Mouse (Mus musculus): ENCODE results near the gene Ghrl.
"Not testable (repeated sequence)": the region's sequence is repeated elsewhere in the genome, so short reads cannot be mapped to it uniquely, and the experiment has no call there.

The Ghrl gene

DNA sequence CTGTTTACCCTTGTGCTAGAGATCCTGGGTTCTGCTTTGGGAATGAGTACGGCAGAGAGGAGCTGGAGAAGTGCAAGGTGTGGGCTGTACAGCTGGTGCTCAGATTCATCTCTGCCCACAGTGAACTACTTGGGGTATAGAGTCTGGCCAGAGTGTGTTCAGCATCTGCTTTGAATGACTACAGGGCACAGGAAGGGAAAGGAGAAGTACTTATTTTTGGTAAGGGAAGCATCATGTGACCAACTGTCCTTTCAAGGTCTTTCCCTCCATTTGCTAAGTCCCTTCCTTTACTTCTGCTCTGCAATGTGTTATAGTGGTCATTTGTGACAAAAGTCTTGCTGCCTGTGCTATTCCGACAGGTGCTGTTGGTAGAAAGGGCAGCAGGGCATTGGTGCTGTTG is 5.4 kb downstream of the Ghrl start:
- ChIA-PET CTCF (interaction anchor here in 1 of 4 experiments (1.1 kb wide), 1 partner anchor 18 kb away, joined by 3 read pairs; no protein-coding TSS in a partner anchor), POLR2A (interaction anchor here in 3 of 4 experiments (0.5 to 4.7 kb wide), 10 partner anchors 8 to 83 kb away, joined by 3 to 25 read pairs (median 6); partner anchors contain the start of gene Tatdn2 (in 3 of the 3))

DNA sequence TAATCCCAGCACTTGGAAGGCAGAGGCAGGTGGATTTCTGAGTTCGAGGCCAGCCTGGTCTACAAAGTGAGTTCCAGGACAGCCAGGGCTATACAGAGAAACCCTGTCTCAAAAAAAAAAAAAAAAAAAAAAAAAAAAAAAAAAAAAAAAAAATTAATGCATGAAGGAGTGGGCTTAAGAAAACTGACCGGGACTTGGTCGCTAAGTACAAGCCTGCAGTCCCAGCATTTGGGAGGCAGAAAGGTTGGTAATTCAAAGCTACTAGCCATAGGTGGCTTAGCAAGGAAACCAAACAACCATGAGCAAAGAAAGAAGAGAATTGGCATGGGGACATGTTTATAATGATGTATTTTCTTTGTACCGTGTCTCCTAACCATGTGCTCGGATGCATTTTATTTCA is 6.3 kb downstream of the Ghrl start:
- CTCF ChIA-PET, result not testable (repeated sequence)
- POLR2A ChIA-PET, result interaction anchor here in 2 of 4 experiments (0.7 to 4.7 kb wide), 4 partner anchors 12 to 345 kb away, joined by 4 to 18 read pairs (median 4); no protein-coding TSS in a partner anchor

DNA sequence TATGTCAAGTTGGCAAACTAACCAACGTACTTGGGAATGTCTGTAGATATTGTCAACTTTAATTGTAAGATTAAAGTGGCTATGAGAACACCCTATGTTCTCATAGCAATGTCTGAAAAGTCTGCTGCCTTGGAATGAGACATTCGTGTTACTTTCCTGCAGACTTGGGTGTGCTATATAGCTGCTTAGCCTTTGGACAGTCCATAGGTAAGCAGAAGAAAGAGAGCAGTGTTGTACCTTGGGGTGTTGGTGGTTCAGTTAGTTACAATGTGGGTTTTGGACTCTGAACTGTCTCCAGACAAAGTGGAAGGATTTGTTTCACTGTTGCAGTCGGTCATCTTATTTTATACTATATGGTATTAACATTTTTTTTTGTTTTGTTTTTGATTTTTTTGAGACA is 7.0 kb downstream of the Ghrl start:
- CTCF ChIA-PET, result no interaction called here
- POLR2A ChIA-PET, result interaction anchor here in 1 of 4 experiments (0.7 to 4.7 kb wide), 5 partner anchors 14 to 37 kb away, joined by 3 to 18 read pairs (median 5); partner anchors contain the start of gene Tatdn2

DNA sequence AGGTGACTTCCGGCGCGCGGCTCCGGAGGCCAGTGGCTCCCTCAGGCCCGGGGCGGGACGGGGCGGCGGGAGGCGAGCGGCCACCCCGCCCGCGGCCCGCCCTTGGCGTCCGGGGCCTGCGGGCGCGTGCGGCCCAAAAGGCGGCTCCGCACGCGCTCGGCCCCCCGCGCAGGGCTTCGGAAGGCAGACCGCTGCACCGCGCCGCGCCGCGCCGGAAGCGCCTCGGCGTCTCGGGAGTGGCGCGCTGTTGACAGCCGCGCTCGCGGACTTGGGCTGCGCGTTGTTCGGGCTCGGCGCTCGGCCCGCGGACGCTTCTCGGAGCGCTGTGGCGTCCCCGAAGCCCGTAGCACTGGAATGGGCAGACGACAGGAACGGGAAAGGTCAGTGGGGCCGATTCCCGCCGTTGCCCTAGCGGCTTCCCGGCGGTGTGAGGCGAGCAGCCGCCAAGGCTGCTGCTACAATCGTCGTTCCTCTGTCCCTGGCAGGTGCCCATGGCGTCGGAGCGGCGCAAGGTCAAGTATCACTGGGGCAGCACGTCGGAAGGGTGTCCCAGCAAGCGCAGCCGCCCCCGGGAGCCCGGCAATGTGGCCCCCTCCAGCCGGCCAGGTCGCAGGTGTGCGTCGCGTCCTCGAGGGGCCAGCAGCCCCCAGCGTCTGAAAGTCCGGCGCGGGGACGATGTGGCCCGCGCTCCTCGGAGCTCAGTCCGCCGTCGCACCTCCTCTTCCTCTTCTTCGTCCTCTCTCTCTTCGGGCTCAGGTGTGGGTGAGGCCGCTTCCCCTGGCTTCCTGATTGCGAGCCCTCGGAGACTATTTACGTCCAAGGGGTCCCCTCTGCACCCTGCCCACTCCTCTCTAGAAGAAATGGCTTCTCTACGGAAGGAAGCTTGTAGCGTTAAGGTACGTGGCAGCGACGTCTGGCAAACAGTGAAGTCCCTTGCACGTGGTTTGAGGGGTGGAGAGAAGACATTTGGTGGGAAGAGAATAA is 22.2 kb downstream of the Ghrl start:
- ChIA-PET POLR2A (interaction anchor here (0.6 to 3.7 kb wide), 119 partner anchors 8 to 1940 kb away, joined by 3 to 37 read pairs (median 4); partner anchors contain the start of genes Irak2 (in 3 of the 4), Sec13 (in 3 of the 4), Brk1 (in 2 of the 4) and Ghrl (in 2 of the 4)), CTCF (interaction anchor here (0.7 to 1.5 kb wide), 24 partner anchors 10 to 618 kb away, joined by 3 to 10 read pairs (median 4); partner anchors contain the start of genes Irak2 (in 3 of the 4) and Brk1 (in 1 of the 4))

DNA sequence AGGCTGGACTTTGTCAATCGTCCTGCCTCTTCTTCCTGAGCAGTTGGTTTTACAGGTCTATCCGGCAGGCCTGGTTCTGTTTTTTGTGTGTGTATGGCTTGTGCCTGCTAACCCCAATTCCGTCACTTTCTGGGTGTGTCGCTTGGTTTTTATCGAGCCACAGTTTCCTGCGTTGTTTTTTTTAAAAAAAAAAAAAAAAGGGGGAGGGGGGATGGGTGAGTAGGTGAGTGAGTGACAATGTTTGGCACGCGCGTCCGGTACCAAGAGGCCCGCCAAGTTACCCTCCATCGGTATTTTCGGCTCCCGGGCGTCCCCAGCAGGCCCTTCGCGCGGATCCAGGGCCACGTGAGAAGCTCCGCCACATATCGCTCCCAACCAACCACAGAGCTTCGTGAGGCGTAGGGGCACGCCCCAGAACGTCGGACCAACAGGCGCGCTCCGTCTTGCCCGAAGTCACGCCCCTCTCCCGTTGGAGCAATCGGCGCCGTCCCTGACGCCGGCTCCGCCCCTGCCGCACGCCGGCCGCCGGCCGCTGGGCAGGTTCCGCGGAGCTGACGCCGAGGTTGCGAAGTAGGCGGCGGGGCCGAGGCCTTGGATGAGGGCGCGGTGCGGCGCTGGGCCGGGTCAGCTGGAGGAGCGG is 23.0 kb downstream of the Ghrl start, which contains the start of gene Tatdn2:
Gene Tatdn2 (plus strand): TSS at position 469 of the 640 bp plus-strand sequence.
- ChIA-PET CTCF (interaction anchor here (0.7 to 1.5 kb wide), 24 partner anchors 10 to 617 kb away, joined by 3 to 10 read pairs (median 4); partner anchors contain the start of genes Irak2 (in 3 of the 4) and Brk1 (in 1 of the 4)), POLR2A (interaction anchor here (0.5 to 3.7 kb wide), 111 partner anchors 8 to 1941 kb away, joined by 3 to 37 read pairs (median 4); partner anchors contain the start of genes Irak2 (in 3 of the 4), Sec13 (in 3 of the 4), Brk1 (in 2 of the 4) and Jagn1 (in 2 of the 4))

DNA sequence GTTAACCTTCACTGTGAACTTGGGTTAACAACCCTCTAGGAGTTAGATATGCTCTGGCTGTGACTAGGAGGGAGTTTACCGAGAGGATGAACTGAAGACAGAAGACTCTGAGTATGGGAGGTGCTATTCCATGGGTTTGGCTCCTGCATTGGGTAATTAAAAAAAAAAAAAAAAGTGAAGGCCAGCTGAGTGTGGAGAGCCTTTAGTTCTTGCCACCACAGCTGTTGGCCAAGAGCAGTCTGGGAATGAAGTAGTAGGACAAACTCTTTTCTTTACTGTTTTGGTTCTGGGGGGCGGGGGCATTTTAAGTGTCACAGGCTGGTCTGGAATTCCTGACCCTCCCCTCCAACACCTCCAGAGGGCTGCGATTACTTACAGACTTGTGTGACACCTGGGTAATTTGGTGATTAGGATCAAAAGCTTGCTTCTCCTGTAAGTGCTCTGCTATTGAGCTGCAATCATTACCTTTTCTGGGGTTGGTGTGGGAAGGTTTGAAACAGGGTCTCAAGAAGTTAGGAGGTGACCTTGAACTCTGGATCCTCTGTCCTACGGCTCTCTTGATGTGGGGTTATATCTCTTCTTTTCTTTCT is 23.8 kb downstream of the Ghrl start:
- CTCF ChIA-PET, result interaction anchor here in 3 of 4 experiments (0.7 to 1.5 kb wide), 7 partner anchors 12 to 294 kb away, joined by 3 to 10 read pairs (median 3); partner anchors contain the start of gene Irak2 (in 2 of the 3)
- POLR2A ChIA-PET, result interaction anchor here (0.6 to 3.7 kb wide), 56 partner anchors 9 to 621 kb away, joined by 3 to 37 read pairs (median 6); partner anchors contain the start of genes Sec13 (in 3 of the 4), Brk1 (in 2 of the 4), Irak2 (in 2 of the 4) and Emc3 (in 1 of the 4)

DNA sequence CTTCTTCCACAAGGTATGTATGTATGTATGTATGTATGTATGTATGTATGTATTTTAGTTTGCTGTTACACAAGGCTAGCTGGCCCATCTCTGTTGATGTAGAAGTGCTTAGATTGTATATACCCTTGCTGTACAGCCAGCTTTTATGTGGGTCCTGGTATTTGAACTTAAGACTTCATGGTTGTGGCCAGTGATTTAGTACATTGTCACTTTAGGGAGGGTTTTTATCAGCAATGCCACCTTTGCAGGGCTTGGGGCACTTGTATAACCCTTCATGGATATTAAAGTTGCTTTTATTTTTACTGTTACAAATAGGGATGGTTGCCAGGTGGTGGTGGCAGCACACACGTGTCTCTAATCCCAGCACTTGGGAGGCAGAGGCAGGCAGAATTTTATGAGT is 24.5 kb downstream of the Ghrl start:
- ChIA-PET CTCF (interaction anchor here in 1 of 4 experiments (1.7 kb wide), 1 partner anchor 57 kb away, joined by 4 read pairs; the partner anchor contains the start of gene Irak2), POLR2A (interaction anchor here in 3 of 4 experiments (0.9 to 3.5 kb wide), 14 partner anchors 9 to 192 kb away, joined by 3 to 37 read pairs (median 11); no protein-coding TSS in a partner anchor)

DNA sequence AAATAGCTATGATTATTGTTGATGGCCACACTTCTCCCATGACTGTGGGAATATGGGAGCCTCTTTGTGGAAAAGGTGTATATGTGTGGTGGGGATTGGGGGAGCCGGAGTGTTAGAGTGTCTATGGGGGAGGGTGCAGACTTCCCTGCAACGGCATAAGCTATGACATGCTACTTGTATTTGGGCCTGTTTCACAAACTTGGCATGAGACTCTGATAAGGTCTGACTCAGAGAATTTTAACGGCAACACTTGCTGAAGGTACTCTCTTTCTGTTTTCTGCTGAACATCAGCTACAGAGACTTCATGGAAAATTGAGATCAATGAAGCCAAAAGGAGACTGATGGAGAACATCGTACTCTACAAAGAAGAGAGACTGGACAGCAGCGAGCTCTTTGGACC is 26.3 kb downstream of the Ghrl start:
- POLR2A ChIA-PET, result interaction anchor here in 1 of 4 experiments (0.7 to 1.9 kb wide), 3 partner anchors 10 to 53 kb away, joined by 3 to 8 read pairs (median 3); no protein-coding TSS in a partner anchor
- CTCF ChIA-PET, result interaction anchor here in 1 of 4 experiments (1.7 kb wide), 1 partner anchor 55 kb away, joined by 4 read pairs; the partner anchor contains the start of gene Irak2

DNA sequence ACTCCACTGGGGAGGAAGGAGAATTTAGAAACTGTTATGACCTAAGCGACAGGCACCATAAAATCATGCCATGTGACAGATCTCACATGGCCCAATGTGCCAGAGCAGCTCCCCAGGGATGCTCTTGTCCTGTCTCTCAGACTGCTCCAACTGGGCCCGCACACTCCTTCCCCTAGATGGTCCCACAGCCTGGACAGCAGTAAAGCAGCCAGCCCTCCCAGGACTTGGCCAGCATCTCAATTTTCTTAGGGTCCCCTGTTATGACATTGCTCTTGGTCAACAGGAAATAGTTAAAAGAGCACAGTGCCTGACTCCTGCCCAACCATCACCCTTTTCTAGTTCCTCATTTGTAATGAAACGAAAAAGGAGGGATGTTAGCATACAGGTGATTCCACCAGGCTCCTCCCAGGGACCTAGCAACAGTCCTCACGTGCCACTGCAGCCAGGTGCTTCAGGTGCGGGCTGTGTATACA is 27.0 kb downstream of the Ghrl start:
- ChIA-PET POLR2A (interaction anchor here in 2 of 4 experiments (0.7 to 2.0 kb wide), 5 partner anchors 9 to 317 kb away, joined by 3 to 8 read pairs (median 3); no protein-coding TSS in a partner anchor), CTCF (interaction anchor here in 2 of 4 experiments (0.6 kb wide), 2 partner anchors 83 to 312 kb away, joined by 4 to 7 read pairs; no protein-coding TSS in a partner anchor)

DNA sequence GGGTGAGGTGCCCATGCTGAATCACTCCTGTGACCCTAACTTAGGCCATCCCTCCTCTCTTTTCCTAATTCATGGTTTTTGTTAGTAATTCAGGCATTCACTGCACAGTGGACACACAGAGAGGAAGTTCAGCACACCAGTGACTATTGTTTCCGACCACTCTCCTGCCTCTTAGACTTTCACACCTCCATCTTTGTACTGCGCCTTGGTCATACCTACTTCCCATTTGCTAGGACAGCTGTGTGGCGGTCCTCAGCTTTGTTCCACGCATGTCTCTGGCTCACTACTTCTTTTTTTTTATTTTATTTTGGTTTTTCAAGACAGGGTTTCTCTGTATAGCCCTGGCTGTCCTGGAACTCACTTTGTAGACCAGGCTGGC is 28.6 kb downstream of the Ghrl start:
- CTCF ChIA-PET, result interaction anchor here (0.6 to 1.5 kb wide), 5 partner anchors 9 to 444 kb away, joined by 3 to 10 read pairs (median 5); partner anchors contain the start of gene Irak2 (in 1 of the 4)
- POLR2A ChIA-PET, result interaction anchor here in 3 of 4 experiments (0.5 to 3.2 kb wide), 16 partner anchors 9 to 615 kb away, joined by 3 to 28 read pairs (median 4); partner anchors contain the start of genes Rpusd3 (in 1 of the 3) and Sec13 (in 1 of the 3)

DNA sequence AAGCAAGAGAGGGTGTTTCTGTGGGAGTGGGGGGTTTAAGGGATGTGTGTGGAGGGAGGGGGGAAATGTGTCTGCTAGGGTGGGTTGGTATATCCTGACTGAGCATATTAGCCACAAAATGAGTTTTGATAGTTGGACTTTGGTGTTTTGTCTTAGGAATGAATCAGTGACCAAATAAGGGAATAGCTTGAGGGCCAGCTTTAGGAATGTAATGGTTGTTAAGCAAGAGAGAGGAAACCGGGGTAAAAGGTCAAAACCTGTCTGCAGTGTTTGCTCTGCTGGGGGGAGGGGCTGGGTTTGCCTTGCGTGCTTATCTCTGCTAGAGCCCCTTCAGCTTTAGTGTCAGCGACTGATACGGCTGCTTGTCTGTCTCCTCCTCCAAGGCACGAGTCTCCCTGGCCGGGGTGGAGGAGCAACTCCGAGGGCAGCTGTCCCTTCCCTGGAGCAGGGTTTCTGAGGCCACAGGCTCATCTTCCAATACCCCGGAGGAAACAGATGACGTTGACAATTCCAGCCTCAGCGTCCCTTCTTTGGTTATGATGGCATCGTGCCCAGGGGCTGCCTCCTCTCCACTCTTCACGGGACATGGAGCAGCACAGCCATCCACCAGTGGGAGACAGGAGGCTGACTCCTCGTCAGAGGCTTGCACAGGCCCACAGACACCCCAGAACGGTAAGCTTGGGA is 29.1 kb downstream of the Ghrl start:
- ChIA-PET POLR2A (interaction anchor here in 3 of 4 experiments (0.5 to 3.2 kb wide), 27 partner anchors 9 to 1386 kb away, joined by 3 to 28 read pairs (median 3); partner anchors contain the start of genes Rpusd3 (in 1 of the 3) and Sec13 (in 1 of the 3)), CTCF (interaction anchor here (0.6 to 1.5 kb wide), 9 partner anchors 9 to 444 kb away, joined by 3 to 10 read pairs (median 5); partner anchors contain the start of gene Irak2 (in 2 of the 4))

DNA sequence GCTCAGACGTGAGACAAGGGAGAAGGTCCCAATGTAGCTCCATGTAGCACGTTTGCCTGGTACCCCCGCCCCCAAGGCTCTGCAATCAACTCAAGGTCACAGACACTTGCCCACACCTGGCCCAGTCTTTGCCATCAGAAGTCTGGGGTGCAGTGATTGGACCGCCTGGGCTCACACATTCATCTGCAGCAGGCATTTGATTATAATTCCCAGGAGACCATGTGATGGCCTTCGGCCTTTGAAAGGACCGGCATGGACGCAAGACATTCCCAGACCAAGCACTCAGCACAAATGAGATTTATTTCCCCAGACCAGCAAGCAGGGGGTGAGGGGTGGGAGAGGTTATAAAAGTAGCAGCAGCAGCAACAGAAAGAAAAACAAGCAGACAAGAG is 29.7 kb downstream of the Ghrl start:
- ChIA-PET CTCF (interaction anchor here in 2 of 4 experiments (0.6 to 1.5 kb wide), 7 partner anchors 8 to 443 kb away, joined by 3 to 8 read pairs (median 5); partner anchors contain the start of gene Irak2 (in 2 of the 2)), POLR2A (interaction anchor here in 3 of 4 experiments (0.5 to 3.2 kb wide), 27 partner anchors 8 to 1387 kb away, joined by 3 to 28 read pairs (median 3); partner anchors contain the start of gene Sec13 (in 1 of the 3))

DNA sequence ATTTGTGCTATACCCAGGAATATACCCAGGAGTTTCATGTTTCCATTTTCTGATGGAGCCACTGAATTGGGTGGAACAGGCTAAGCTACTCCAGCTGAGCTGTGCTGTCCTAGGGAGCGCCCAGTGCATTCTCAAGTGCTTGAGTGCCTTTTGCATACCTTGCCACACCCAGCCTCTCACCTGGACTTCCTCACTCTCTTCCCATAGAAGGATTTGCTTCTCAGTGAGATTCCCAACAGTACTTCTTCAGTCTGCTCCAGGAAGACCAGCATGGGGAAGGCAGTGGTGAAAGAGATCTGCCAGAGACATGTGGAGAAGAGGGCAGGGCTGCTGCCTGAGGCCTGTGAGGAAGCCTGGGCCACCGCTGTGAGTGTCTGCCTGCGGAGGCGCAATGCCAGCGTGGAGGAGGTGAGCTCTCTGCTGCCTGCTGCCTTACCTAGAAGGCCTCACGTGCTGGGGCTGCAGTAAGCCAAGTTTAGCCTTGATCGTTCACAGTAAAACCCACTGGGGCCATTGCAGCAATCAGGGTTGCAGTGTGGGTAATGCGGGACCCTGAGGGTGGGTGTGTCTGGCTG is 33.0 kb downstream of the Ghrl start:
- CTCF ChIA-PET, result interaction anchor here in 3 of 4 experiments (0.7 to 1.7 kb wide), 3 partner anchors 10 to 48 kb away, joined by 3 to 8 read pairs (median 3); partner anchors contain the start of genes Irak2 (in 1 of the 3) and Tatdn2 (in 1 of the 3)
- POLR2A ChIA-PET, result interaction anchor here (0.6 to 2.8 kb wide), 11 partner anchors 9 to 57 kb away, joined by 3 to 21 read pairs (median 4); partner anchors contain the start of gene Tatdn2 (in 3 of the 4)

DNA sequence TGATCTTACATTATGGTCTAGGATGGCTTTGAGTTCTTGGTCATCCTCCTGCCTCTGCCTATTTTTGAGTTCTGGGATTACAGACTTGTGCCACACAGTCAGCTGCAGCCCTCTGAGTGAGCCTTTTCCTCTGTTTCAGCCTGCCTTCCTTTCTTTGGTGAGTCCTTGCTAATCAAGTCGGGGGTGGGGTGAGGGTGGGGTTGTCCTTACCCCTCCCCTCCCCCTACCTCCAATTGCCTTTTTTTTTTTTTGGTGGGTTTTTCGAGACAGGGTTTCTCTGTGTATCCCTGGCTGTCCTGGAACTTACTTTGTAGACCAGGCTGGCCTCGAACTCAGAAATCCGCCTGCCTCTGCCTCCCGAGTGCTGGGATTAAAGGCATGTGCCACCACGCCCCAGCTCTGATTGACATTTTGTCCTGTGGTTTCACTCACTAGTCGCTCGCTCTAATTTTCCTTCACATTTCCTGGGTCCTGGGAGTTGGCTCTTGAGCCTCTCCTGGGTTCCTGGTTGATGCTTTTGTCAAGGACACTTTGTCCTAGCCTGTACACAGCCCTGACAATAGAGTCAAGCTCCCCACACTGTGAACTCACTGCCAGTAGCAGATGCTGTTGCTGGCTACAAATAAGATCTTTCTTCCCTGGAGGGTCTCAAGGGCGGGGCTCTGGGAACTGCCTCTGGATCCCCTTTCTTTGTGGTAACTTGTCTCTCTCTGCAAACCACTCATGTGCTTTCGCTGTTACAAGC is 36.4 kb downstream of the Ghrl start:
- POLR2A ChIA-PET, result interaction anchor here (0.5 to 4.6 kb wide), 22 partner anchors 10 to 315 kb away, joined by 3 to 37 read pairs (median 4); partner anchors contain the start of genes Tatdn2 (in 4 of the 4) and Irak2 (in 1 of the 4)
- CTCF ChIA-PET, result interaction anchor here (0.6 to 2.5 kb wide), 8 partner anchors 13 to 78 kb away, joined by 3 to 9 read pairs (median 4); partner anchors contain the start of genes Irak2 (in 2 of the 4) and Tatdn2 (in 2 of the 4)
